1 mouse cellular context compared by ENCODE assay signal in the genomic region with DNA sequence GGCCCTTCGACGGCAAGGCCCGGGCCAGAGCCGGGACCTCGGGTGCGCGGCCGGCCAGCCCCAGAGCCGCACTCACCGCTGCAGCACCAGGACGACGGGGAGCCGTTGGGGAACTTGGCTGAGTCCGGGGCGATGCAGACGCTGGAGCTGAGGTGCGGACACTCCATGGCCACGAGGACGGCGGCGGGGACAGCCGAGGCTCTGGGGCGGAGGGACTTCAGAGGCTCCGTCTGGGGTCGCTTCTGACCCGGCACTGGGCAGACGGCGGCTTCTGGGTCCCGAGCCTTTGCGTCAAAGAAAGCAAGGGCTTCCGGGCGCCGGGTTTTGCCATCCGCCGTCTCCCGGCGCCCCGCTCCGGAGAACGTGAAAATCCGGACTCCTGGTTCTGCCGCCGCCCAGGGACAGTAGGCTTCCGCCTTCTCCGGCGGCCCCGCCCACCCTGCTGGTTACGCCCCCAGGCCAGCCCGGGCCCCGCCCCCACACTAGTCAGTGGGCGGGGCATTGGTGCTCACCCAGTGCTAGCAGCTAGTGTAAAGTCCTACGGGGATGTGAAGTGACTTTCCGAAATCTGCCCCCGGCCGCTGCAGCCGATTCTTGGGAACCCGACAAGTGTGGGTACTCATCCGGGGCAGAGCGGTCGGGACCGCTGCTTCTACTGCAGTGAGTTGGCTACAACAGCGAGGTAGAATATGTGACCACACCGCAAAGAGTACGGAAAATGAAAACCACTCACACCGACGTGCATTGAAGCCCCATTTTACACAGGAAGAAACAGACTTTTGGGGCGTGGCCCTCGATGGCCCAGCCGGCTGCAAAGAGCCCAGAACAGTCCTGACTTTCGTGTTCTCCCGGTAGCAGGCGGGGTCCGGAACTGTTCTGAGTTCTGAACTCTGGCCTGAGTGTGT.
TF ChIP-seq lines count a peak whose summit lies in the region.

Gene Usp3, minus strand, starts transcription at position 435 of the 905 bp plus-strand sequence.

TF ChIP-seq in CH12.LX, 34 proteins besides CTCF, POLR2A, EP300 and RAD21 (continued from another document):
- TF ChIP-seq ELF1 (IDR thresholded peaks at IDR 0.05; ENCODE audit: low read depth, low read length) = peak; percentile 94
- TF ChIP-seq MYC (IDR thresholded peaks at IDR 0.05; ENCODE audit: low read depth, low read length) = no peak
- peak; percentile 73 for TF ChIP-seq HCFC1 (IDR thresholded peaks at IDR 0.05; ENCODE audit: low read depth, low read length)
- TF ChIP-seq ZC3H11A (IDR thresholded peaks at IDR 0.05; ENCODE audit: low read depth, low read length) = no peak
- TF ChIP-seq JUN (IDR thresholded peaks at IDR 0.05; ENCODE audit: insufficient read depth, low read depth, low read length) = no peak
- peak; percentile 70; the same call in 1 of the 2 replicates for TF ChIP-seq IRF4 (IDR thresholded peaks at IDR 0.05; ENCODE audit: low read depth, low read length)
- TF ChIP-seq USF2 (conservative IDR thresholded peaks at IDR 0.05; ENCODE audit: low read depth, low read length) = no peak
- no peak for TF ChIP-seq USF1 (IDR thresholded peaks at IDR 0.05; ENCODE audit: low read depth, low read length)
- no peak for TF ChIP-seq GABPA (IDR thresholded peaks at IDR 0.05; ENCODE audit: insufficient replicate concordance, low read depth, low read length)
- TF ChIP-seq CHD1 (IDR thresholded peaks at IDR 0.05; ENCODE audit: low read depth, low read length) = no peak
- TF ChIP-seq MAFK (IDR thresholded peaks at IDR 0.05; ENCODE audit: insufficient replicate concordance, low read length) = no peak; the same call in 1 of the 2 replicates
- TF ChIP-seq BHLHE40 (IDR thresholded peaks at IDR 0.05; ENCODE audit: low read depth, low read length) = peak; percentile 91
- TF ChIP-seq SMC3 (IDR thresholded peaks at IDR 0.05; ENCODE audit: low read depth, low read length) = no peak
- TF ChIP-seq KAT2A (IDR thresholded peaks at IDR 0.05; ENCODE audit: insufficient replicate concordance, low read length) = no peak
- TF ChIP-seq NELFE (IDR thresholded peaks at IDR 0.05; ENCODE audit: low read depth, low read length) = peak; percentile 50
- 0 out of 2 replicates have a peak, but pooled peaks have one; percentile 41 for TF ChIP-seq CHD2 (IDR thresholded peaks at IDR 0.05; ENCODE audit: low read length)
- TF ChIP-seq SIN3A (IDR thresholded peaks at IDR 0.05; ENCODE audit: low read length) = peak; percentile 95
- peak; percentile 33; the same call in 1 of the 2 replicates for TF ChIP-seq ETS1 (conservative IDR thresholded peaks at IDR 0.05; ENCODE audit: low read depth, low read length)
- peak; percentile 22; the same call in 1 of the 2 replicates for TF ChIP-seq TBP (conservative IDR thresholded peaks at IDR 0.05; ENCODE audit: low read depth, low read length)
- 0 out of 2 replicates have a peak, but pooled peaks have one; percentile 80 for TF ChIP-seq RCOR1 (conservative IDR thresholded peaks at IDR 0.05; ENCODE audit: low read depth, low read length)
- peak; percentile 20; the same call in 1 of the 2 replicates for TF ChIP-seq NRF1 (IDR thresholded peaks at IDR 0.05; ENCODE audit: low read depth, low read length)
- TF ChIP-seq TCF12 (IDR thresholded peaks at IDR 0.05; ENCODE audit: low read depth, low read length) = peak; percentile 64
- no peak for TF ChIP-seq JUND (conservative IDR thresholded peaks at IDR 0.05; ENCODE audit: low read depth, low read length)
- TF ChIP-seq MEF2A (IDR thresholded peaks at IDR 0.05; ENCODE audit: borderline replicate concordance, low read depth, low read length) = peak; percentile 32; the same call in 1 of the 2 replicates
- TF ChIP-seq UBTF (IDR thresholded peaks at IDR 0.05; ENCODE audit: low read depth, low read length) = peak; percentile 96
- TF ChIP-seq MAX (IDR thresholded peaks at IDR 0.05; ENCODE audit: low read length) = peak; percentile 51
- peak; percentile 73 for TF ChIP-seq MXI1 (IDR thresholded peaks at IDR 0.05; ENCODE audit: low read depth, low read length)
- no peak for TF ChIP-seq ZNF384 (IDR thresholded peaks at IDR 0.05; ENCODE audit: low read depth, low read length)
- TF ChIP-seq ZKSCAN1 (IDR thresholded peaks at IDR 0.05; ENCODE audit: borderline replicate concordance, low read depth, low read length) = no peak
- TF ChIP-seq MAZ (IDR thresholded peaks at IDR 0.05; ENCODE audit: low read depth, low read length) = peak; percentile 23
- no peak for TF ChIP-seq E2F4 (IDR thresholded peaks at IDR 0.05; ENCODE audit: insufficient replicate concordance, low read depth, low read length)
- peak; percentile 76 for TF ChIP-seq ZMIZ1 (IDR thresholded peaks at IDR 0.05; ENCODE audit: low read depth, low read length)
- TF ChIP-seq PAX5 (IDR thresholded peaks at IDR 0.05; ENCODE audit: low read length) = no peak
